Mouse (Mus musculus): ENCODE results near the gene Nr4a2. TPM values are rescaled to one million over a fixed set of nuclear protein-coding genes. Genes with fewer than 3 reads are reported as not detected.
A peak's percentile ranks its signal among the peaks of the same experiment; 100 is the strongest.

The Nr4a2 gene
- polyA plus RNA-seq, 1 experiment from 2014 or later, result 0.18 TPM

- under 1% methylated on average over 46 of the region's 47 CpGs for WGBS (ENCODE audit: insufficient replicate concordance)
- peak overlapping the region; percentile 58 for H3K27ac ChIP-seq (ENCODE audit: low read depth)
These were observed 7.2 kb downstream of the Nr4a2 start for GRCm38 (mm10) chr2:57116366-57117200.

GRCm38 (mm10) chr2:57115864-57116365 lies 7.9 kb downstream of the Nr4a2 start:
- Histone ChIP-seq H3K4me3 (ENCODE audit: low read depth, low read length) (peak overlapping the region; percentile 68), H3K27me3 (ENCODE audit: insufficient read depth, low read length) (peaks cover 52% of the 10 kb centered on the region), H3K36me3 (replicated peaks; ENCODE audit: insufficient read depth, low read length) (no peaks in the 10 kb centered on the region), H3K9ac (replicated peaks) (peak overlapping the region; percentile 68), H3K4me2 (ENCODE audit: low read depth, low read length) (peak overlapping the region; percentile 91), H3K27ac (ENCODE audit: low read depth) (no peak overlapping the region), H3K4me1 (ENCODE audit: insufficient read depth) (peaks cover 19% of the 10 kb centered on the region), H3K9me3 (ENCODE audit: low read length) (no peaks in the 10 kb centered on the region; the same call in 1 of the 2 replicates)
- under 1% methylated on average over 27 of the region's 28 CpGs for WGBS (ENCODE audit: insufficient replicate concordance)
- TF ChIP-seq EP300 (IDR thresholded peaks at IDR 0.05; ENCODE audit: low read depth) (no peak), CTCF (IDR thresholded peaks at IDR 0.05; ENCODE audit: low read depth) (no peak)
- ATAC-seq, result 0 out of 2 replicates have a peak, but pooled peaks have one; percentile 7
- DNase-seq, result peak; percentile 32

More at GRCm38 (mm10) chr2:57116366-57117200, 7.2 kb downstream of the Nr4a2 start:
- Histone ChIP-seq H3K9me3 (ENCODE audit: low read length) (no peaks in the 10 kb centered on the region; the same call in 1 of the 2 replicates), H3K4me1 (ENCODE audit: insufficient read depth) (peaks cover 19% of the 10 kb centered on the region), H3K27me3 (ENCODE audit: insufficient read depth, low read length) (peaks cover 45% of the 10 kb centered on the region), H3K4me2 (ENCODE audit: low read depth, low read length) (peak overlapping the region; percentile 91), H3K9ac (replicated peaks) (peak overlapping the region; percentile 68), H3K4me3 (ENCODE audit: low read depth, low read length) (peak overlapping the region; percentile 68), H3K36me3 (replicated peaks; ENCODE audit: insufficient read depth, low read length) (no peaks in the 10 kb centered on the region)
- DNase-seq, result peak; percentile 72
- TF ChIP-seq EP300 (IDR thresholded peaks at IDR 0.05; ENCODE audit: low read depth) (no peak), CTCF (IDR thresholded peaks at IDR 0.05; ENCODE audit: low read depth) (no peak; the same call in 1 of the 2 replicates)
- ATAC-seq, result peak; percentile 46

GRCm38 (mm10) chr2:57115181-57115863 lies 8.5 kb downstream of the Nr4a2 start:
- Histone ChIP-seq H3K9me3 (ENCODE audit: low read length) (no peaks in the 10 kb centered on the region; the same call in 1 of the 2 replicates), H3K4me1 (ENCODE audit: insufficient read depth) (peaks cover 19% of the 10 kb centered on the region), H3K4me3 (ENCODE audit: low read depth, low read length) (peak overlapping the region; percentile 68), H3K27ac (ENCODE audit: low read depth) (no peak overlapping the region), H3K36me3 (replicated peaks; ENCODE audit: insufficient read depth, low read length) (no peaks in the 10 kb centered on the region), H3K4me2 (ENCODE audit: low read depth, low read length) (peak overlapping the region; percentile 91), H3K9ac (replicated peaks) (peak overlapping the region; percentile 68), H3K27me3 (ENCODE audit: insufficient read depth, low read length) (peaks cover 58% of the 10 kb centered on the region)
- TF ChIP-seq CTCF (IDR thresholded peaks at IDR 0.05; ENCODE audit: low read depth) (no peak), EP300 (IDR thresholded peaks at IDR 0.05; ENCODE audit: low read depth) (no peak)
- whole genome bisulfite sequencing (ENCODE audit: insufficient replicate concordance), result 1% methylated on average over 25 of the region's 25 CpGs
- no peak for ATAC-seq
- no peak for DNase-seq

- peak overlapping the region; percentile 65; the same call in 1 of the 2 replicates for H3K9ac ChIP-seq (replicated peaks)
- peaks cover 19% of the 10 kb centered on the region for H3K4me1 ChIP-seq (ENCODE audit: insufficient read depth)
- TF ChIP-seq CTCF (IDR thresholded peaks at IDR 0.05; ENCODE audit: low read depth) (no peak), EP300 (IDR thresholded peaks at IDR 0.05; ENCODE audit: low read depth) (no peak)
- no peak overlapping the region for H3K27ac ChIP-seq (ENCODE audit: low read depth)
- peak overlapping the region; percentile 68 for H3K4me3 ChIP-seq (ENCODE audit: low read depth, low read length)
- peak overlapping the region; percentile 91 for H3K4me2 ChIP-seq (ENCODE audit: low read depth, low read length)
- peak; percentile 68 for DNase-seq
- H3K27me3 ChIP-seq (ENCODE audit: insufficient read depth, low read length), result peaks cover 66% of the 10 kb centered on the region
- 2% methylated on average over 79 of the region's 88 CpGs for WGBS (ENCODE audit: insufficient replicate concordance)
- no peaks in the 10 kb centered on the region for H3K36me3 ChIP-seq (replicated peaks; ENCODE audit: insufficient read depth, low read length)
- H3K9me3 ChIP-seq (ENCODE audit: low read length), result no peaks in the 10 kb centered on the region; the same call in 1 of the 2 replicates
- ATAC-seq, result peak; percentile 75
These were observed 9.3 kb downstream of the Nr4a2 start for GRCm38 (mm10) chr2:57114211-57115151.

- ATAC-seq, result no peak
- 36% methylated on average over 5 of the region's 5 CpGs for WGBS (ENCODE audit: insufficient replicate concordance)
- H3K27me3 ChIP-seq (ENCODE audit: insufficient read depth, low read length), result peaks cover 77% of the 10 kb centered on the region
These were observed 10.4 kb downstream of the Nr4a2 start for GRCm38 (mm10) chr2:57113431-57113830.

More at GRCm38 (mm10) chr2:57113431-57113830, 10.4 kb downstream of the Nr4a2 start:
- Histone ChIP-seq H3K4me1 (ENCODE audit: insufficient read depth) (peaks cover 19% of the 10 kb centered on the region), H3K9ac (replicated peaks) (no peak overlapping the region), H3K36me3 (replicated peaks; ENCODE audit: insufficient read depth, low read length) (no peaks in the 10 kb centered on the region), H3K27ac (ENCODE audit: low read depth) (no peak overlapping the region), H3K9me3 (ENCODE audit: low read length) (no peaks in the 10 kb centered on the region; the same call in 1 of the 2 replicates), H3K4me3 (ENCODE audit: low read depth, low read length) (peak overlapping the region; percentile 68; the same call in 1 of the 2 replicates), H3K4me2 (ENCODE audit: low read depth, low read length) (0 out of 2 replicates have a peak overlapping the region, but pooled peaks have one; percentile 91)
- no peak for DNase-seq
- TF ChIP-seq EP300 (IDR thresholded peaks at IDR 0.05; ENCODE audit: low read depth) (no peak), CTCF (IDR thresholded peaks at IDR 0.05; ENCODE audit: low read depth) (no peak)
